Mouse (Mus musculus) hindbrain, embryonic 11.5 days (tissue): ENCODE measurements around the gene Mturn. TPM values are rescaled to one million over a fixed set of nuclear protein-coding genes. Genes with fewer than 3 reads are reported as not detected.

Experiments used
- ATAC-seq: fragments of 200-750 bp; cut with Nextera tagmentation; 2 replicates; pipeline ENCODE4 v1.8.0; 2017; ENCODE audit warnings: mild to moderate bottlenecking, moderate TSS enrichment, moderate library complexity; ENCODE audit not compliant: low FRiP score
- DNase-seq: peaks from one replicate; pipeline ENCODE4 v3.0.0-alpha.2; 2015; ENCODE audit warnings: low spot score
- H3K27ac ChIP-seq: fragments of 300-500 bp; sonication (generic); 2 replicates; pipeline ENCODE4 v1.5.1; 2014; ENCODE audit warnings: mild to moderate bottlenecking, low read depth, low read length
- H3K27me3 ChIP-seq: fragments of 300-500 bp; sonication (generic); 2 replicates; pipeline ENCODE4 v1.6.1; 2014; ENCODE audit warnings: mild to moderate bottlenecking, low read length, moderate library complexity, mixed read lengths; ENCODE audit not compliant: control insufficient read depth, insufficient read depth
- H3K36me3 ChIP-seq: fragments of 300-500 bp; sonication (generic); 2 replicates; pipeline ENCODE4 v1.6.1; 2014; ENCODE audit warnings: mild to moderate bottlenecking, low read length, moderate library complexity, mixed read lengths; ENCODE audit not compliant: control insufficient read depth, insufficient read depth
- H3K4me1 ChIP-seq: fragments of 300-500 bp; sonication (generic); replicated peaks from 2 replicates; pipeline ENCODE4 v1.6.1; 2014; ENCODE audit warnings: low read length, mixed read lengths; ENCODE audit not compliant: control insufficient read depth, insufficient read depth
- H3K4me2 ChIP-seq: fragments of 300-500 bp; sonication (generic); replicated peaks from 2 replicates; pipeline ENCODE4 v1.6.1; 2014; ENCODE audit warnings: mild to moderate bottlenecking, low read depth, low read length
- H3K4me3 ChIP-seq: fragments of 300-500 bp; sonication (generic); 2 replicates; pipeline ENCODE4 v1.5.1; 2014; ENCODE audit warnings: low read depth, low read length
- H3K9ac ChIP-seq: fragments of 300-500 bp; sonication (generic); 2 replicates; pipeline ENCODE4 v1.6.1; 2014; ENCODE audit warnings: low read depth, low read length
- H3K9me3 ChIP-seq: fragments of 300-500 bp; sonication (generic); 2 replicates; pipeline ENCODE4 v1.6.1; 2016; ENCODE audit warnings: low read length; ENCODE audit not compliant: control insufficient read depth
- WGBS: fragments of 180-500 bp; shearing (Covaris S2); extraction: QIAGEN DNeasy Blood & Tissue Kit; methylation state at CpG from one replicate; pipeline ENCODE4 v1.1.7; 2014; 5-methylcytosine and 5-hydroxymethylcytosine counted together
- polyA plus RNA-seq: library from polyadenylated mRNA; unstranded; fragments of >200 nt; fragmentation: Nextera tagmentation; extraction: Ambion mirVana; gene quantifications from 2 replicates; pipeline ENCODE4 v1.2.1, GENCODE M21; 2014

Mturn gene
- polyA plus RNA-seq, 1 experiment from 2014 or later = 32.4 TPM

DNA sequence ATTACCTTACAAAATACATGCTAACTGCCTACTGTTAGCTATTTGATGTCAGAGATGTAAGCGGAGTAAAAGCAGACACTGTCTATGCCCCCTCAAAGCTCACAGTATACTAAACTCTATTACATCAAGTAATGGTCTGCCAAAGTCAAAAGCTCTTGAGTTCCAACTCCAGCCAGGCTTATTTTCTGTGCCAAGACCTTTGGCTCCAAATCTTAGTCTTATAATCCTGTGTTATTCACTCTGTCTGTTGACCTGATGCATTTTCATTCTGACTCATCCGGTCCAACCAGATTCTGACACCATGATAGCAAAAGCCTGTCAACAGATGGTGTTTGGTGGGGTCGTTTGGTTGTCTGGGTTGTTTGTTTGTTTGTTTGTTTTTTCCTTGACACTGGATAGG lies 50.3 kb downstream of the Mturn start:
- ATAC-seq (no peak), DNase-seq (no peak)
- Histone ChIP-seq H3K27ac (no peak overlapping the region), H3K4me2 (no peak overlapping the region), H3K36me3 (no peaks in the 10 kb centered on the region), H3K27me3 (no peaks in the 10 kb centered on the region), H3K9me3 (no peaks in the 10 kb centered on the region), H3K4me1 (no peaks in the 10 kb centered on the region), H3K9ac (no peak overlapping the region), H3K4me3 (no peak overlapping the region)
- 89% methylated on average over 3 of the region's 3 CpGs for WGBS

- H3K27ac ChIP-seq = no peak overlapping the region
- 64% methylated on average over 7 of the region's 7 CpGs for WGBS
- no peaks in the 10 kb centered on the region for H3K4me1 ChIP-seq
- H3K4me2 ChIP-seq = no peak overlapping the region
- no peak overlapping the region for H3K9ac ChIP-seq
- ATAC-seq = no peak
- H3K27me3 ChIP-seq = no peaks in the 10 kb centered on the region
- no peaks in the 10 kb centered on the region for H3K9me3 ChIP-seq
- no peak overlapping the region for H3K4me3 ChIP-seq
- H3K36me3 ChIP-seq = no peaks in the 10 kb centered on the region
- DNase-seq = no peak
These were observed 51.3 kb downstream of the Mturn start for GRCm38 (mm10) chr6:54732721-54733120.

GRCm38 (mm10) chr6:54736126-54736525 lies 54.7 kb downstream of the Mturn start:
- no peaks in the 10 kb centered on the region for H3K27me3 ChIP-seq
- H3K9me3 ChIP-seq = no peaks in the 10 kb centered on the region
- H3K36me3 ChIP-seq = no peaks in the 10 kb centered on the region
- H3K27ac ChIP-seq = no peak overlapping the region
- H3K4me1 ChIP-seq = no peaks in the 10 kb centered on the region
- H3K9ac ChIP-seq = no peak overlapping the region
- DNase-seq = no peak
- whole genome bisulfite sequencing = 77% methylated on average over 9 of the region's 9 CpGs
- no peak overlapping the region for H3K4me3 ChIP-seq
- ATAC-seq = no peak
- no peak overlapping the region for H3K4me2 ChIP-seq

GRCm38 (mm10) chr6:54737255-54737654 lies 55.8 kb downstream of the Mturn start:
- Histone ChIP-seq H3K27ac (no peak overlapping the region), H3K27me3 (no peaks in the 10 kb centered on the region), H3K9me3 (no peaks in the 10 kb centered on the region), H3K36me3 (no peaks in the 10 kb centered on the region), H3K4me1 (no peaks in the 10 kb centered on the region), H3K4me3 (no peak overlapping the region), H3K9ac (no peak overlapping the region), H3K4me2 (no peak overlapping the region)
- ATAC-seq (no peak), DNase-seq (no peak)
- 88% methylated on average over 3 of the region's 3 CpGs for WGBS

DNA sequence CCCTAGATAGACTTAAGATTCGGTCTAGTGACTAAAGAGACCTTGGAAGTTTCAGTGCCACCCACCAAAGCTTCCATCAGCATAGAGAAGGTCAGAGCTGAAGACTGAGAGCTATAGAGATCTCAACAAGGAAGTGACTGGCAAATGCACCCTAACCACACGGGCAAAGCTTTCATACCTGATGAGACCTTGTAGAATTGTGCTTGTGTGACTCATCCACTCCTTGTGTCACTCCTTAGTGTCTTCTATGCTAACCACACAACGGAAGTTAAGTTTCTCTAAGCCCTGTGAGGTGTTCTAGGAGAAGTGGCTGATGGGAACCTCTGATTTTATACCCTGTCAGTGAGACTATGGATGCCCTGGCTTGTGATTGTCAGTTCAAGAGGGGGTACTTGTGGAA lies 56.3 kb downstream of the Mturn start:
- H3K4me3 ChIP-seq = no peak overlapping the region
- H3K9me3 ChIP-seq = no peaks in the 10 kb centered on the region
- WGBS = 93% methylated on average over 3 of the region's 3 CpGs
- ATAC-seq (no peak), DNase-seq (no peak)
- H3K27me3 ChIP-seq = no peaks in the 10 kb centered on the region
- H3K27ac ChIP-seq = no peak overlapping the region
- no peaks in the 10 kb centered on the region for H3K36me3 ChIP-seq
- H3K9ac ChIP-seq = no peak overlapping the region
- H3K4me2 ChIP-seq = no peak overlapping the region
- H3K4me1 ChIP-seq = no peaks in the 10 kb centered on the region

- ATAC-seq = no peak
- no peak for DNase-seq
- Histone ChIP-seq H3K9ac (no peak overlapping the region), H3K4me3 (no peak overlapping the region), H3K9me3 (no peaks in the 10 kb centered on the region), H3K36me3 (no peaks in the 10 kb centered on the region), H3K4me1 (no peaks in the 10 kb centered on the region), H3K27me3 (no peaks in the 10 kb centered on the region), H3K27ac (no peak overlapping the region), H3K4me2 (no peak overlapping the region)
- WGBS = 92% methylated on average over 7 of the region's 7 CpGs
These were observed 67.6 kb downstream of the Mturn start for GRCm38 (mm10) chr6:54749056-54749455.

GRCm38 (mm10) chr6:54751621-54752020 lies 70.2 kb downstream of the Mturn start:
- no peaks in the 10 kb centered on the region for H3K4me1 ChIP-seq
- no peak for ATAC-seq
- no peak overlapping the region for H3K4me2 ChIP-seq
- no peaks in the 10 kb centered on the region for H3K36me3 ChIP-seq
- DNase-seq = no peak
- no peaks in the 10 kb centered on the region for H3K27me3 ChIP-seq
- no peak overlapping the region for H3K9ac ChIP-seq
- H3K9me3 ChIP-seq = no peaks in the 10 kb centered on the region
- H3K27ac ChIP-seq = no peak overlapping the region
- no peak overlapping the region for H3K4me3 ChIP-seq
- WGBS = 77% methylated on average over 4 of the region's 4 CpGs

GRCm38 (mm10) chr6:54752076-54752475 lies 70.7 kb downstream of the Mturn start:
- H3K4me3 ChIP-seq = no peak overlapping the region
- no peaks in the 10 kb centered on the region for H3K9me3 ChIP-seq
- WGBS = 71% methylated on average over 3 of the region's 3 CpGs
- no peak for DNase-seq
- no peak overlapping the region for H3K4me2 ChIP-seq
- H3K36me3 ChIP-seq = no peaks in the 10 kb centered on the region
- no peak for ATAC-seq
- H3K27ac ChIP-seq = no peak overlapping the region
- no peak overlapping the region for H3K9ac ChIP-seq
- no peaks in the 10 kb centered on the region for H3K4me1 ChIP-seq
- H3K27me3 ChIP-seq = no peaks in the 10 kb centered on the region
